Mouse (Mus musculus): ENCODE measurements around the gene Fam53a. TPM values are rescaled to one million over a fixed set of nuclear protein-coding genes. Genes with fewer than 3 reads are reported as not detected.

Fam53a gene
- polyA plus RNA-seq (2012; rRNA removed; ENCODE audit: low replicate concordance): 23.2 and 52.2 TPM in 2 replicates

DNA sequence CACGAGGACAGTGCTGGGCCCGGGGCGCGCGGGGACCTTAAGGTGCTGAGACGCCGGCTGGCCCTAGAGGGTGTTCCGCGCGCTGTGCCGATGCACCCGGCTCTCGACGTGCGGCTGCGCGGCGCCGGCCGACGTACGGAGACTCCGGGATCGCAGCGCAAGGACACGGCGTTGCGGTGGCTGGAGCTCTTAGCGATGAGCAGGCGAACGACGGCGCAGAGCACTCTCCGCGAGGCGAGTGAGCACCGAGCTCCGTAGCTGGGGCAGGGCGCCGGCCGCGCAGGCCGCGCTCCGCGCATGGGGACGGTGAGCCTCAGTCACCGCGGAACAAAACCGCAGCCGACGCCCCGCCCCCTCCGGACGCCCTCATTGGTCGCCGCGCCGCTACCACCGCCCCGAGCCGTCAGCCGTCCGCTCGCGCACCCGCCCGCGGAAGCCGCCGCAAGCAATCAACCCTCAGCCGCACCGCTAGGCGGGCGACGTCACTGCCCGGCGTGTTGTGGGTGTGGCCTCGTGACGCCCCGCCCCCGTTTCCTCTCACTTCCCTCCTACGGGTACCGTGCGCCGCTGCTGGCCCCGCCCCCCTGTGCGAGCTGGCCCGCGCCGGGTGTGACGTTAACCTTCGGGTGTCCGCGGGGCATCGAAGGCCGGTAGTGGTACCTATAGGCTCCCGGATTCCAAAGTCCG lies at the start of gene Fam53a, which contains the start of gene Gm9903:
Gene Fam53a, minus strand, starts transcription at position 335 of the 687 bp plus-strand sequence.
Gene Gm9903, plus strand, starts transcription at position 625 of the 687 bp plus-strand sequence.

DNA sequence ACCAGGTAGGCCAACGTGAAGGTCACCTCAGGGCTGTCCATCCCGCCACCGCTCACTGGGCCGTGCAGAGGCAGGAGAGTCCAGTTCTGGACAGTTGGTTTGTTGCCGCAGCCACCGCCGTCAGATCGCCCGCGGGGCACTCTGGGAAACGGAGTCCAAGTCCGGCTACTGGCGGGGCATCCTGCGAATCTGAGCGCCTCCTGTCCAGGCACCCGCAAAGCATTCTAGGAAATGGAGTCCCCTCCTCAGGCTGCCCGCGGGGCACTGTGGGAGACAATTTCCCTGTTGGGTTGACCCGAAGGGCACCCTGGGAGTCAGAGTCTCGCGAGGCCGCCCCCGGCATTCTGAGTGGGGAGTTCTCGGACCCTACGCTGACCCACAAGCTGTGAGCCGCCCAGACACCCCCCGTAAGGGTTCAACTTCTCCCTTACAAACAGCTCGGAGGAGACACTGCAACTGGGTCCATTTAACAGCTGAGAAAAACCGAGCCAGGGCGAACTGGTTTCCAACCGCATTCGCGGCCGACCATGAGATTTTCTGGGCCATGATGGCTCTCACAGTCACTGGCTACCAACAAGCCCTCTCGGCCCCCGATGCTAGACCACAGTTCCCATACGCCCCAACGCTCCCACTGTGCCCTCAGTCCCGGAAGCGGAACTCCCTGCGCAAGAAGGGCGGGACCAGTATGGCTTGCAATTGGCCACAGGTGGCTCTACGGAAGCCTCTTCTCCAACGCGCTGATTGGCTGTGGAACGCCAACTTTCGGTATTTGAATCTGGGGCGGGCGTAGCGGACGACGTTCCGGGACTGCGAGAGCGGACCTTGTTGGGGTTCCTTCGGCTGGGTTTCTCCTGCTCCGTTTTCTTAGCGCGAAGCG lies 28.6 kb upstream of the Fam53a start, which contains the start of the genes Tacc3 and Tmem129:
Gene Tacc3, plus strand, starts transcription at position 342 of the 877 bp plus-strand sequence.
Gene Tmem129, minus strand, starts transcription at position 630 of the 877 bp plus-strand sequence.

DNA sequence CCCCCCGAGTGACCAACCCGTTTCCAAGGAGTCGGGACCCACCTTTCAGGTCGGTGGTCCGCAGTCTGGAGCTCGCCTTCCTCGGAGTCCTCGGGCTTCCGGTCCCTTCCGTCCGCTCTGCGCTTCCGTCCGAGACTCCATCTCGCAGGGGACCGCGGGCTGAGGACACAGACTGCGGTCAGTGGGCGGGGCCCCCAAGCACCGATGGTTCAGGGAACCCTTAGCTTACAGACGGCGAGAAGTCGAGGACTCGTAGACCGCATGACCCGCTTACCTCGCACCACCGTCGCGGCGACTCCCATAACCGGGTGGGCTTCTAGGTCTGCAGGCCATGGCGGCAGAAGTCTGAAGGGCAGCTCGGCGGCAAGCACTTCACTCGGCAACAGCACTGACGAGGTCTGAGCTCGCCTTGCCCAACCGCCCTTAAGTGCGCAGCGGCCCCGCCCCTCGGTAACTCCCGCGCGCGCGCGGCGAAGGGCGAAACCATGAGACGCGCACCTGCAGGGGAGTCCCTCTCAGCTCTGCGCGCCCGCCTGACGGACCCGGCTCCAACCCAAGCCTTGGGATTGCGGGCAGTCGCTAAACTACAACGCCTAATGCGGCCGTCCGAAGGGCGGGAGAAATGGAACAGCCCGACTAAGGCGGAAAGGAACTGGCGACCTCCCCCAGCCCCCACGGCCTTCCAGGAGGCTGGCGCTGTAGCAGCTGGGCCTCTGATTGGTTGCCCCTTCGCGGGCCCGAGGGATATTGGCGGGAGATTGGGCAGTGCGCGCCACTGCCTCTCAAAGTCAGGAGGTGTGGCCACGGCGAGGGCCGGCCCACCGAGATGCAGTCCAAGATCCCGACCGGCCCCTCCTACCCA lies 22.7 kb upstream of the Fam53a start, which contains the start of gene Slbp:
Gene Slbp, minus strand, starts transcription at position 654 of the 862 bp plus-strand sequence.

Other genes starting within 250 kb of the Fam53a start
- not detected in 2 replicates for gene Nkx1-1, start 195.7 kb downstream of the Fam53a start, polyA plus RNA-seq (2012; rRNA removed; ENCODE audit: low replicate concordance)
- 0.62 and 1.5 TPM in 2 replicates for gene Gm9903, start 290 bp upstream of the Fam53a start, polyA plus RNA-seq (2012; rRNA removed; ENCODE audit: low replicate concordance)
- gene Slbp, start 22.9 kb upstream of the Fam53a start, polyA plus RNA-seq (2012; rRNA removed; ENCODE audit: low replicate concordance): 14.5 and 22.2 TPM in 2 replicates
- gene Tacc3, start 28.5 kb upstream of the Fam53a start, polyA plus RNA-seq (2012; rRNA removed; ENCODE audit: low replicate concordance): 5.7 and 17.8 TPM in 2 replicates
- 48.7 and 52.6 TPM in 2 replicates for gene Tmem129, start 28.8 kb upstream of the Fam53a start, polyA plus RNA-seq (2012; rRNA removed; ENCODE audit: low replicate concordance)
- gene Fgfr3, start 92.0 kb upstream of the Fam53a start, polyA plus RNA-seq (2012; rRNA removed; ENCODE audit: low replicate concordance): 11.1 and 19.3 TPM in 2 replicates
- 69.1 and 73.2 TPM in 2 replicates for gene Letm1, start 153.2 kb upstream of the Fam53a start, polyA plus RNA-seq (2012; rRNA removed; ENCODE audit: low replicate concordance)
- 8.7 and 14.2 TPM in 2 replicates for gene Nsd2, start 191.1 kb upstream of the Fam53a start, polyA plus RNA-seq (2012; rRNA removed; ENCODE audit: low replicate concordance)

Data from subcutaneous adipose tissue, adult 2 months (tissue).